Mouse (Mus musculus): Measurements from ENCODE around the gene Opn1sw.

GRCm38 (mm10) chr6:29433038-29433803 is 45.0 kb upstream of the Opn1sw start, which contains the start of gene Flnc:
- TF ChIP-seq GATA1 (IDR thresholded peaks at IDR 0.05; ENCODE audit: low read depth, low read length) = no peak
- no peak for TF ChIP-seq TCF12 (IDR thresholded peaks at IDR 0.05; ENCODE audit: low read depth, low read length)

All from MEL (cell line).